Mouse (Mus musculus) stomach, embryonic 15.5 days (tissue): Measurements from ENCODE around the gene Dct. TPM values are rescaled to one million over a fixed set of nuclear protein-coding genes. Genes with fewer than 3 reads are reported as not detected.
A peak's percentile ranks its signal among the peaks of the same experiment; 100 is the strongest.

Source experiments
- ATAC-seq: fragments of 200-750 bp; cut with Nextera tagmentation; 2 replicates; pipeline ENCODE4 v1.8.0; 2017; ENCODE audit warnings: low read depth, moderate number of reproducible peaks, moderate TSS enrichment; ENCODE audit not compliant: insufficient read depth, low FRiP score
- H3K27ac ChIP-seq: fragments of 300-500 bp; sonication (generic); 2 replicates; pipeline ENCODE4 v1.5.1; 2015; ENCODE audit warnings: mild to moderate bottlenecking, inconsistent platforms
- H3K27me3 ChIP-seq: fragments of 300-500 bp; sonication (generic); replicated peaks from 2 replicates; pipeline ENCODE4 v1.6.1; 2015; ENCODE audit warnings: inconsistent platforms
- H3K36me3 ChIP-seq: fragments of 300-500 bp; sonication (generic); 2 replicates; pipeline ENCODE4 v1.6.1; 2015; ENCODE audit warnings: inconsistent platforms
- H3K4me1 ChIP-seq: fragments of 300-500 bp; sonication (generic); 2 replicates; pipeline ENCODE4 v1.6.1; 2015; ENCODE audit warnings: inconsistent platforms
- H3K4me2 ChIP-seq: fragments of 300-500 bp; sonication (generic); 2 replicates; pipeline ENCODE4 v1.6.1; 2015; ENCODE audit warnings: mild to moderate bottlenecking, inconsistent platforms
- H3K4me3 ChIP-seq: fragments of 300-500 bp; sonication (generic); replicated peaks from 2 replicates; pipeline ENCODE4 v1.5.1; 2015; ENCODE audit warnings: inconsistent platforms
- H3K9ac ChIP-seq: fragments of 300-500 bp; sonication (generic); 2 replicates; pipeline ENCODE4 v1.6.1; 2015; ENCODE audit warnings: inconsistent platforms
- H3K9me3 ChIP-seq: fragments of 300-500 bp; sonication (generic); 2 replicates; pipeline ENCODE4 v1.6.1; 2016; ENCODE audit warnings: inconsistent platforms
- WGBS: fragments of 180-500 bp; shearing (Covaris S2); methylation state at CpG from one replicate; pipeline ENCODE4 v1.1.7; 2015; 5-methylcytosine and 5-hydroxymethylcytosine counted together
- polyA plus RNA-seq: library from polyadenylated mRNA; unstranded; fragments of >200 nt; fragmentation: Nextera tagmentation; extraction: Ambion mirVana; gene quantifications from 2 replicates; pipeline ENCODE4 v1.2.1, GENCODE M21; 2015

Gene Dct
- 1.8 TPM in 2 replicates for polyA plus RNA-seq

GRCm38 (mm10) chr14:118051975-118052630 is at the start of gene Dct:
Gene Dct, minus strand, starts transcription at chr14:118052244.
- 56% methylated on average over 13 of the region's 13 CpGs for WGBS
- peak within 1 kb of the TSS; percentile 30; the same call in 1 of the 2 replicates for H3K4me2 ChIP-seq
- H3K9ac ChIP-seq, result no peak within 1 kb of the TSS
- H3K27me3 ChIP-seq, result no peaks in the 10 kb centered on the region
- H3K9me3 ChIP-seq, result no peaks in the 10 kb centered on the region
- no peak within 1 kb of the TSS for H3K4me3 ChIP-seq
- peak within 1 kb of the TSS; percentile 77 for H3K27ac ChIP-seq
- no peaks in the 10 kb centered on the region for H3K36me3 ChIP-seq
- no peak for ATAC-seq
- peaks cover 9% of the 10 kb centered on the region for H3K4me1 ChIP-seq

GRCm38 (mm10) chr14:118101227-118101990 is 49.4 kb upstream of the Dct start:
- 81% methylated on average over 14 of the region's 14 CpGs for whole genome bisulfite sequencing
- no peak overlapping the region for H3K4me3 ChIP-seq
- H3K36me3 ChIP-seq, result no peaks in the 10 kb centered on the region
- no peak for ATAC-seq
- H3K27me3 ChIP-seq, result no peaks in the 10 kb centered on the region
- H3K4me1 ChIP-seq, result no peaks in the 10 kb centered on the region
- no peak overlapping the region for H3K9ac ChIP-seq
- H3K9me3 ChIP-seq, result no peaks in the 10 kb centered on the region
- H3K4me2 ChIP-seq, result no peak overlapping the region
- H3K27ac ChIP-seq, result no peak overlapping the region

GRCm38 (mm10) chr14:118098265-118098664 is 46.2 kb upstream of the Dct start:
- no peak for ATAC-seq

DNA sequence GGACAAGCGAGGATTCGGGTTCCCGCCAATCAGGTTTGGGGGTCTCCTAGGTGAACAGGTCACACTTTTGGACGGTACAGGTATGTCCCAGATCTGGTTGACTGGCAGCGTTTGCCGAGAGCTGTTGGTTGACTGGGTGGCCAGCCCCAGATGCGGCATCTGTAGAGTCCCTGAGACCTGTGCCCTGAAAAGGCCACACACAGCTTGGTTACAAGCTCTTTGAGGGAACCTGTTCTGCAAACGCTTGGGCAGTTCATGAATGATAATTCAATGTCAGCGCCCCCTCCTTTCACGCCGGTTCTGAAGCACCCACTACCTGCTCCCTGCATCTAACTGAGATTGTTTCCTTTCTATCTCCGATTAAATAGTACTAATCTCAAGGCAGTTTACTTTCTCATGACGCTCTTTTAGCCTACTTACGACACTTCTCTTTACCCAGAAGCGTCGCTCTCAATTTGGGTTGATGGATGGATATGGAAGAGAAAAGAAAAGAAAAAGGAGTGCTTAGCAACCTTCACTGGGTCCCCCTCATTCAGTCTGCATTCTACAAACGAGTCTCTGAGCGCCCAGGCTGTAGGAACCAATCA is 37.9 kb upstream of the Dct start:
- H3K9ac ChIP-seq, result peak overlapping the region; percentile 58
- peak overlapping the region; percentile 73 for H3K4me2 ChIP-seq
- no peaks in the 10 kb centered on the region for H3K36me3 ChIP-seq
- H3K27me3 ChIP-seq, result no peaks in the 10 kb centered on the region
- peak overlapping the region; percentile 76 for H3K4me3 ChIP-seq
- WGBS, result 2% methylated on average over 18 of the region's 18 CpGs
- 0 out of 2 replicates have a peak, but pooled peaks cover 6% of the 10 kb centered on the region for H3K4me1 ChIP-seq
- peak; percentile 38; the same call in 1 of the 2 replicates for ATAC-seq
- peak overlapping the region; percentile 88 for H3K27ac ChIP-seq
- H3K9me3 ChIP-seq, result no peaks in the 10 kb centered on the region

More at GRCm38 (mm10) chr14:118098265-118098664, 46.2 kb upstream of the Dct start:
- H3K9ac ChIP-seq, result no peak overlapping the region
- H3K27ac ChIP-seq, result no peak overlapping the region
- H3K36me3 ChIP-seq, result no peaks in the 10 kb centered on the region
- 57% methylated on average over 2 of the region's 2 CpGs for WGBS
- H3K9me3 ChIP-seq, result no peaks in the 10 kb centered on the region
- no peaks in the 10 kb centered on the region for H3K4me1 ChIP-seq
- H3K4me2 ChIP-seq, result no peak overlapping the region
- no peak overlapping the region for H3K4me3 ChIP-seq
- H3K27me3 ChIP-seq, result no peaks in the 10 kb centered on the region

GRCm38 (mm10) chr14:118089215-118089805 is 37.3 kb upstream of the Dct start:
- Histone ChIP-seq H3K4me1 (0 out of 2 replicates have a peak, but pooled peaks cover 6% of the 10 kb centered on the region), H3K27ac (peak overlapping the region; percentile 88), H3K9ac (peak overlapping the region; percentile 58), H3K9me3 (no peaks in the 10 kb centered on the region), H3K27me3 (no peaks in the 10 kb centered on the region), H3K4me2 (peak overlapping the region; percentile 73), H3K36me3 (no peaks in the 10 kb centered on the region), H3K4me3 (peak overlapping the region; percentile 76)
- peak; percentile 72 for ATAC-seq
- WGBS, result 0% methylated on average over 44 of the region's 44 CpGs

GRCm38 (mm10) chr14:118088437-118089207 is 36.6 kb upstream of the Dct start:
- Histone ChIP-seq H3K27me3 (no peaks in the 10 kb centered on the region), H3K9ac (peak overlapping the region; percentile 58; the same call in 1 of the 2 replicates), H3K36me3 (no peaks in the 10 kb centered on the region), H3K4me3 (peak overlapping the region; percentile 76), H3K27ac (peak overlapping the region; percentile 88), H3K9me3 (no peaks in the 10 kb centered on the region), H3K4me1 (0 out of 2 replicates have a peak, but pooled peaks cover 6% of the 10 kb centered on the region), H3K4me2 (peak overlapping the region; percentile 73)
- ATAC-seq, result peak; percentile 36; the same call in 1 of the 2 replicates
- 10% methylated on average over 22 of the region's 22 CpGs for WGBS

DNA sequence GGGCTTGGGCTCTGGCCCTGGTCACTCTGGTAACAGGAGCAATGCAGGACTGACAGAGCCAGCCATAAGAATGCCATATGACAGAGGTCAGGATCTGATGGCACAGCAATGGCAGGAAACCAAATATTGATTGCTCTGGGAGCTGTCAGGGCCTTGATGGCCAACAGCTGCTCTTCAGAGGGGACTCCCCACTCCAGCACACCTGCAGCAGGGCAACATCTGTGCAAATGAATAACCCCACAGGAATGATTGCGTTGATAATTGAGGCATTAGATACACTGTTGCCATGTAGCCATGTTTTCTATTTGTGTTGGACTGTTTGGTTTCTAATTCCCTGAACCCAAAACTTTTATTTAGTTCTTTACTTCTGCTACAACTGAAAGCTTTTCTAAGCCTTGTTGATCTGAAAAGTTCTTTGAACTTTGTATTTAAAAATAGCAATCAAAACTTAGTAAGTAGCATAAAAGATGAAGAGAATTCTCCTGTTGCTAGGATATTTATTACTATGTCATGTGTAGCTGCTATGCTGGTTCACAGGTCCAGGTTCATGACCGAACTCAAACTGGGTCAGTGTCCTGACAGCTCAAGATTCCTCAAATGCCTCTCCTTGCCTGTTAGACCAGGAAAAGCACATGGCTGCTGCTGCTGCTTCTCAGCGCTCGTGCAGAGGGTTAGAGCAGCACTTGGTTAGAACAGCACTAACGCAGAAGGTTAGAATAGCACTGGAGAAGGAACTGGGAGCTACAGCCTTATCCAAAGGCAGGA is 34.4 kb upstream of the Dct start:
- no peaks in the 10 kb centered on the region for H3K27me3 ChIP-seq
- no peak overlapping the region for H3K4me2 ChIP-seq
- no peak overlapping the region for H3K9ac ChIP-seq
- H3K36me3 ChIP-seq, result no peaks in the 10 kb centered on the region
- no peak overlapping the region for H3K4me3 ChIP-seq
- no peaks in the 10 kb centered on the region for H3K9me3 ChIP-seq
- ATAC-seq, result no peak
- 28% methylated on average over 5 of the region's 5 CpGs for WGBS
- H3K27ac ChIP-seq, result no peak overlapping the region
- 0 out of 2 replicates have a peak, but pooled peaks cover 6% of the 10 kb centered on the region for H3K4me1 ChIP-seq

- H3K4me3 ChIP-seq, result no peak overlapping the region
- H3K9me3 ChIP-seq, result no peaks in the 10 kb centered on the region
- WGBS, result 76% methylated on average over 6 of the region's 6 CpGs
- H3K4me1 ChIP-seq, result 0 out of 2 replicates have a peak, but pooled peaks cover 5% of the 10 kb centered on the region
- no peak overlapping the region for H3K9ac ChIP-seq
- H3K27me3 ChIP-seq, result no peaks in the 10 kb centered on the region
- ATAC-seq, result no peak
- H3K4me2 ChIP-seq, result no peak overlapping the region
- H3K36me3 ChIP-seq, result no peaks in the 10 kb centered on the region
- H3K27ac ChIP-seq, result no peak overlapping the region
Observed at GRCm38 (mm10) chr14:118083851-118084250, 31.8 kb upstream of the Dct start.

- Histone ChIP-seq H3K4me3 (no peak overlapping the region), H3K27ac (no peak overlapping the region), H3K27me3 (no peaks in the 10 kb centered on the region), H3K36me3 (no peaks in the 10 kb centered on the region), H3K4me1 (no peaks in the 10 kb centered on the region), H3K9me3 (no peaks in the 10 kb centered on the region), H3K4me2 (no peak overlapping the region), H3K9ac (no peak overlapping the region)
- 29% methylated on average over 11 of the region's 11 CpGs for WGBS
- ATAC-seq, result no peak
Observed at GRCm38 (mm10) chr14:118080606-118081005, 28.6 kb upstream of the Dct start.

DNA sequence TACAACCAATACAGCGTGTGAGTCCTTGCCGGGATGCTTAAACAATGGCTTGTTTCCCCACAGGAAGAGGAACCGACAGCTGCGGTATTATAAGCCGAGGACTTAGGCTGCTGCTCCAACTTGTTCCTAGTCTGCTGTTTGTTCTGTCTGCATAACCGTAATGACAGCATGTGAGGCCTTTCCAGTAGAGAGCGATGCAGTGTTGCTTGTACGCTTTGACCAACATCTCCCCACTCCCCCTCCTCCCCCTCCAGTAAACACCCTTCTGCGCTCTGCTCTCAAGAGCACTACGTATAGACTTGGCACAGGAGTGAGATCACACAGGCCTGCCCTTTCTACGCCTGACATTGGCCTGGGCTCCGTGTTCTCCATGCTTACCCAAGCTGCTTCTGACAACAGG is 18.1 kb upstream of the Dct start:
- 65% methylated on average over 12 of the region's 12 CpGs for WGBS

More for the DNA sequence above, 18.1 kb upstream of the Dct start:
- no peaks in the 10 kb centered on the region for H3K36me3 ChIP-seq
- H3K9ac ChIP-seq, result no peak overlapping the region
- H3K9me3 ChIP-seq, result no peaks in the 10 kb centered on the region
- no peak overlapping the region for H3K4me3 ChIP-seq
- H3K4me2 ChIP-seq, result no peak overlapping the region
- no peaks in the 10 kb centered on the region for H3K4me1 ChIP-seq
- no peak overlapping the region for H3K27ac ChIP-seq
- no peaks in the 10 kb centered on the region for H3K27me3 ChIP-seq
- peak; percentile 31; the same call in 1 of the 2 replicates for ATAC-seq
